Mouse (Mus musculus) bone marrow, adult 2 months (tissue): ENCODE measurements around the gene Snx20.

ENCODE experiments used
- CTCF ChIP-seq: fragments of 200-500 bp; IDR thresholded peaks from 2 replicates; pipeline ENCODE4 v1.5.1; 2011; ENCODE audit warnings: low read length, control low read depth; ENCODE audit not compliant: control insufficient read depth, insufficient read depth
- POLR2A ChIP-seq: fragments of 200-500 bp; IDR thresholded peaks from 2 replicates; pipeline ENCODE4 v1.6.1; 2011; ENCODE audit warnings: low read depth, mild to moderate bottlenecking, control low read depth, low read length, borderline replicate concordance; ENCODE audit not compliant: control insufficient read depth

DNA sequence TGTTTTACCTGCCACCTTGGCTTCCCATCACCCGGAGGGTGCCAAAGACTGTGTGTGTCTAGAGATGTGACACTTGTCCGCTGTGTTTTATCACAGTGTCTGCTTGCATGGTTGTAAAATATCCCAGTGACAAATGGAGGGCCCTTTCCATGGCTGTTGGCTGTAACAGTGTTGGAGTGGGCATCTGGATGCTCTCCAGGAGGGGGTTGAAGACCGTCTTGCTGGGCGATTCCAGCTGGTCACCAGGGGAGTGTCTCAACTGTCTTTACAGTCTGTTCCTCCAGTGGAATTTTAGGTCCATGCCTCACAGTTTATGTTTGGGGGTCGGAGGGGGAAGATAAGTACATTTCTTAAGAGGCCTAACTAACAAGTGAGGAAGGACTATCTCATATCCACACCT lies 15.0 kb downstream of the Snx20 start:
- no peak for TF ChIP-seq POLR2A
- no peak for TF ChIP-seq CTCF
